Mouse (Mus musculus) mesoderm, embryonic 11.5 days (tissue): ENCODE data around the gene Hoxd3.

Experiments
- DNase-seq: peaks from one replicate; pipeline ENCODE4 v3.0.0-alpha.2; 2012; ENCODE audit warnings: low read depth, low spot score

Gene Hoxd3

GRCm38 (mm10) chr2:74704999-74705466, 6.7 kb upstream of the Hoxd3 start:
- DNase-seq, result no peak

- DNase-seq, result peak; percentile 86
Measured at GRCm38 (mm10) chr2:74705467-74706089, 6.1 kb upstream of the Hoxd3 start.

- no peak for DNase-seq
Measured at GRCm38 (mm10) chr2:74706393-74706960, 5.2 kb upstream of the Hoxd3 start.

- no peak for DNase-seq
Measured at GRCm38 (mm10) chr2:74707599-74707998, 4.1 kb upstream of the Hoxd3 start.

- DNase-seq, result no peak
Measured at GRCm38 (mm10) chr2:74708676-74709075, 3.1 kb upstream of the Hoxd3 start.

DNA sequence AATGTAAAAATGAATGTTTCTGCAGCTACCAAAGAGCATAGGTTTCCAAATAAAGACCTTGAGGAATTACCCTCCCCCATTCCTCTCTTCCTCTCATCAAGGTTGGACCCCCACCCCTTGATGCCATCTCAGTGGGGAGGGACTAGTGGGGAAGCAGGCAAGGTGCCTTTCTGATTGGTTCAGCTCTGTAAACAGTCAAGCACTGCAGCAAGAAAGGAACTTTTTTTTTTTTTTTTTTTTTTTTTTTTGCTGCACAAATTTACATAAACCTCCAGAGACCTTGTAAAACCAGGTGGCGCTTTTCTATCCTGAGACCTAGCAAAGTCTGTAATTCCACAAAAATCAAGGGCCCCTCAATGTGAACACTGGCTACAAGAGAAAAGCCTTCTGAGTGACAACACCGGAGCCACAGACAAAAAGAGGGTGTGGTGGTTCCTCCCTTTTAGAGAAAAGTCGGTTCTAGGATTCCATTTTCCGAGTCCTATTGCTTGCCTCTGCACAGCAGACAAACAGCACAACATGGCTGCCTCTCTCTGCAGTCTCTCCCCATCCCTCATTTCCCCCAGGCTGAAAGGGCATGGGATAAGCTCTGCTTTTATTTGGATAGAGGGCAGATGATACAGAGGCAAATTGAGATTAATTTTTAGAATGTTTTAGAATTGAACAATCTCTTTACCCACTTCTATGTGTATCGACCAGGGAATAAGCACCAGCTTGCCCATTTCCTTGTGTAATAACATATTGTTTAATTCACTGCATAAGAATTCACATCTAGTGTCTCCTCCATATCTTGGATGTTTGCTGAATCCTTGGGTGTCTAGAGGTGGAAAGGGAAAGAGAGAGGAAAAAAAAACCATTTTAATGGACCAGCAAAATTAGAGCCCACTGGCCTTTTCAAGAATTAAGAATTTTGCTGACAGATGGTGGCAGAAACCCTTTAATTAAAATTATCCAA, 2.0 kb upstream of the Hoxd3 start:
- DNase-seq, result no peak

GRCm38 (mm10) chr2:74710929-74711543, 691 bp upstream of the Hoxd3 start:
- no peak for DNase-seq

GRCm38 (mm10) chr2:74713239-74714150, 1.8 kb downstream of the Hoxd3 start:
- DNase-seq, result no peak

DNA sequence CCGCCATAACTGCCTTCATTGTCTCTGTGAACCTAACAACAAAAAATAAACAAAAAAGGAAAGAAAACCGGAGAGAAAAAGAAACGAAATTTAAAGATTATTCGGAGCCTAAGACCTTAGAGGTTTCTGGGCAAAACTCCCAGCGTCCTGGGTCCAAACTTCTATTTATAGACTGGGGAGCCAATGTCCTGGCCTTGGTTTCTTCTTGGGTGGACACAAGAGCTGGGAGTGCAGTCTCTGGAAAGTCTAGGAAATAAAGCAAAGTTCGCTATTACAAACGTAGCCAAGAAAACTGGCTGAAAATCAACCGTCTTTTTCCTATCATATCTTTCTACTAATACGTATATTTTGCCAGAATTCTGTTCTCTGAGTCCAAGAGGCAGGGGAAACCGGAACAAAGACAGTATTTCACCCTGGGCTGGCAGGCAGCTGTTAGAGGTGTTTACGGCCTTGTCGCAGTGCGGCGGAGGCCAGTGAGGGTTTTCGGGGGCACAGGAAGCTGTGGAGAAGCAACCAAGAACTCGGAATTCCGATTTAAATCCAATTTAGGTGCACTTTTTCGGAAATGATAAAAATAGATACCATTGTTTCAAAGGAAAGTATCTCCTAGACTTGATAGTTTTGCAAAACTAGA, 2.5 kb downstream of the Hoxd3 start:
- no peak for DNase-seq

DNA sequence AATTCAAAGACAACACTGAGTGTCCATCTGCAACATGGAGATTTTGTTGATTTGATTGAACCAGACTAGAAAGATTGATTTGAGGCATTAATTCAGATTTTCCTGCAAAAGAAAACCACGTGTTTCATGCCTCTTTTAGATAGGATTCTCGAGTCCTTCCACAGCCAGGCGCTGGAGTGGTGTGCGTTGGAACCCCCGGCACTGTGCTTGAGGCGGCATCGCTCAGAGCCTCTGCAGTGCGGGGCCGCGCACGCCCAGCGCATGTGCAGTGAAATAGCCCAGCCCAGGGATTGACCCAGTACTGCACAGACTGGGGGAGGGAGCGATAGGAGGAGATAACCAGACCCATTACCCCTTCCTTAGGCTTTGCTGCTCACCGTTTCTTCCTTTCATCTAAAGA, 3.2 kb downstream of the Hoxd3 start:
- DNase-seq, result peak; percentile 85

GRCm38 (mm10) chr2:74715504-74716241, 3.9 kb downstream of the Hoxd3 start:
- peak; percentile 97 for DNase-seq

GRCm38 (mm10) chr2:74720384-74720783, 8.7 kb downstream of the Hoxd3 start:
- DNase-seq, result no peak

DNA sequence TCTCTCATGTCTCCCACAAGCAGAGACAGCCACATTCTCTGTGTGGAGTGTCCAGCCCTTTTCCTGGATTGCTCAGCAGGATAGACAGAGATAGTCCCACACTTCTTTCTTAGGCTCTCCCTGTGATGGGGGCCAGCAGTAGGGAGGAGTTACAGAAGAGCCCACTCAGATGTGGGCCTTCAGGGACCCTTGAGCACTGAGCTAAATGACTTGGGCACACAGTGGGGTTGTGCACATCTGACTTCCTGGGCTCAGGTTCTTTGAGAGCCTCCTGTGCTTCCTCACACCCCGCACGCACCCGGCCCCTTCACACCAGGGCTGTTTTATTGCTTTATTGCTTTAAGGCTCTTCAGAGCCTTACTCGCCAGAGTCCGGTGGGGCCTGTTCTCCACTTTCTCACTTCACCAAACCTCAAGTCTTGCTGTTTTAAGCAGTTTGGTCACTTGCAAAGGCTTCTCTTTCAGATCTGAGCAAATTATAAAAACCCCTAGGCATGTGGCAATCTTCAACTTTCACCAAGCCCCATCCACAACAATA, 9.3 kb downstream of the Hoxd3 start:
- no peak for DNase-seq

DNA sequence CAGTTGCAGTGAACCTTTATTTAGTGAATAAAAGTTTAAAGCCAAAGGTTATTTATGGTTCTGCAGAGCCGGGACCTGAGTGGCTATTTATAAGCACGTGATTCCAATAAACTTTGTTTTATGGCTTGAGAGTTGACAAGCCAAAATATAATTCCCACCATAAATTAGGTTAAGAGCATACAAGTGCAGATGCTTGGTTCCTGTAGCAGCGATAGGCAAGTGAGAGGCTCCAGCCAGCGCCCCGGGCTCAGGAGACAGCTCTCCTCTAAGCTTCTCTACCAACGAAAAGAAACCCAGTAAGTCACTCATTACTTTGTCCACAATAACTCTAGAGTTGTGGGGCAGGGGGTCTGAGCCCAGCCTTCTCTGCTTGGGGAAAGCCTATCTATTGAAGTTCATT, 10.2 kb downstream of the Hoxd3 start:
- DNase-seq, result no peak

DNA sequence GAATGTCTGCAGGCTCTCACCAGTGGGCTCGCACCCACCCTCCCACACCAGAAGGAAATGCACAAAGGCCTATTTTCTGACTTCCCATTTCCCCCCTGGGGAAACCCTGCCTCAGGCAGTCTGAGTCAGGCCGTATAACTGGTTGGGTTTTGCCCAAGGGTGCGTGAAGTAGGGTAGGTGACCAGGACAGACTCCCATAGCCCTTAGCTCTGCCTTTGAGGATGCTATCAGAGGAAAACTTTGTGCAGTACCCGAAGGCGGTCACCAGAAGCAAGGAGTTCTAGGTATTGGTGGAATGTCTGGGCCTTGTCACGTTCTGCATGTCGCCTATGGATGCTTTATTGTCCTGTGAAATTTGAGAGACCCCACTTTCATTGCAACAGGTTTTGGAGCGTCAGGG, 11.2 kb downstream of the Hoxd3 start:
- DNase-seq, result no peak

DNA sequence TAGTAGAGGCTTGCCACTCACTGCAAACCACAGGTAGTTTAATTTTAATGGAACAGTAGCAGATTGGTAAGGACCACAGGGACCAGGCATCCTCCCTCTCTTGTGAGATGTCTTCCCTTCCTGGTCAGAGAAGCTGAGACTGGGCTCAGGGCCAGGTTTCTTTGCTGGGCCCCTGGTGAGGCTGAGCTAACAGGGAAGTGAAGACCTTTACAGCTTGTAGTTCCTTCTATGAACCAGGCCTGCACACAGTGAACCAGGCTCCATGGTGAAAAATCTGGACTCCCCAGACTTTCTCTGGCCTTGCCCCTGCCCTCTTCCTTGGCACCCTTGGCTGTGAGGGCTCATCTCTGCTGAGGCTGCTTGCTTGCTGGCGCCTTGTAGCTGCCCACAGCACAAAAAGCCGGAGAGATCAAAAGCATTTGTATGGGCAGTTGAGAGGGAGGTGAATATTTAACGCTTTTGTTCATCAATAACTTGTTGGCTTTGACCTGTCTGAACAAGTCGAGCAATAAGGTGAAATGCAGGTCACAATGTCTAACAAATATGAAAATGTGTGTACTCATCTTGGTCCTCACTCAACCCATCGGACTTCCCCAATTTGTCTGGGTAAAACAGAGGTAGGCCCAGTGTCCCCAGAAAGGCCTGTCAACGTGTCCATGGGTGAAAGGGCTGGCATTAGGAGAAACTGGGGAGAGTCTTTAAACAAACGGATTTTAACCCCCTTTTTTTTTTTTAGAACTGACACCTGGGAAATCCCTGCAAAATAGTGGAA, 12.7 kb downstream of the Hoxd3 start:
- DNase-seq, result no peak

DNA sequence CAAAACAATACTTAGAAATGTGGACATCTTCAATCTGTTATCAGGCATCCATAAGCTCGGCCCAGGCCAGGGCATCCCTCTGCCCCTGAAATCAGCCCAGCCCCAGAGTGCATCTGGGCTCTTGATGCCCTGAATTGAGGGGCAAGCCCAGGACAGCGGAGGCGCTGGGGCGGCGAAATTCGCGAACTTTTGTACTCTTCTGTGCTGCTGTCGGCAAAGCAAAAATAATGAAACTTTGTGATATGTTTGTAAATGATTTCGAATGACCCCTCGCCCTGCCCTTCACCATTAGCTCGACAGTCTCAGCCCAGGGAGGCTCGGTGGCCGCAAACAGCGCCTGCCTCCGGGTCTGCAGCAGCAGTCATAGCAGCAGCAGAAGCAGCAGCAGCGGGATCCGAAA, 13.4 kb downstream of the Hoxd3 start:
- no peak for DNase-seq

DNA sequence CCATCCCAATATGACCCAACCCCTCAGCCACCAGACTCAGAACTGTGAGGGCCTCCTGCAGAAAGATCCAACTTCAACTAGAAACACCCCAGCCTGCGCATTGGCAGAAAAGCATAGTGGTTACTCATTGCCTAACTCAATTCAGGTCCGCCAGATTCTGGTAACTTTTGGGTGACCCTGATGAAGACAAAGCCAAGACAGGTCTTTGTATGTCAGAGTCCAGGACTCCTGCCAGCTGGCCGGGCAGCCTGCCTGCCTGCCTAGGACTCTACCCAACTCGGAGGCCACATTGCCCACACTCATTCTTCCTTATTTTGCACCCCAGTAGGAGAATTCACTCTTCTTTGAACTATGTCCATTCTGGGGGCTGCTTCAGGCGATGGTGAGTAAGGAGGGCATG, 14.8 kb downstream of the Hoxd3 start, which contains the start of gene Gm28230:
Gm28230 (plus strand) TSS at position 178 of the 400 bp plus-strand sequence.
- no peak for DNase-seq
